ENCODE assay signal across 8 mouse cellular contexts in genomic region chr15:101976641-101977040, GRCm38 (mm10). TPM values are rescaled to one million over a fixed set of nuclear protein-coding genes. Genes with fewer than 3 reads are reported as not detected.
DNase-seq lines count a peak whose midpoint lies in the region; ATAC-seq and TF ChIP-seq lines count a peak whose summit lies in the region.

No protein-coding gene starts in this region.

- WGBS in lung, embryonic 15.5 days: 46% methylated on average over 3 of the region's 3 CpGs
- WGBS in embryonic facial prominence, embryonic 15.5 days: 50% methylated on average over 3 of the region's 3 CpGs

- H3ac ChIP-seq in myocyte (ENCODE audit: control insufficient read depth, insufficient read length): no peak overlapping the region

- peak overlapping the region; percentile 50; the same call in 1 of the 2 replicates for H3K9ac ChIP-seq in lung, embryonic 15.5 days
- H3K9ac ChIP-seq in embryonic facial prominence, embryonic 15.5 days: peak overlapping the region; percentile 23; the same call in 1 of the 2 replicates

- H3K9me3 ChIP-seq in lung, embryonic 15.5 days: no peaks in the 10 kb centered on the region
- no peaks in the 10 kb centered on the region for H3K9me3 ChIP-seq in embryonic facial prominence, embryonic 15.5 days (replicated peaks)

- H3K4me1 ChIP-seq in lung, embryonic 15.5 days: peaks cover 45% of the 10 kb centered on the region
- H3K4me1 ChIP-seq in embryonic facial prominence, embryonic 15.5 days: peaks cover 60% of the 10 kb centered on the region

- H3K4me3 ChIP-seq in lung, embryonic 15.5 days: no peak overlapping the region
- H3K4me3 ChIP-seq in embryonic facial prominence, embryonic 15.5 days (replicated peaks): peak overlapping the region; percentile 36; the same call in 1 of the 2 replicates
- H3K4me3 ChIP-seq in myocyte: peak overlapping the region; percentile 11

- TF ChIP-seq POLR2A in myocyte (IDR thresholded peaks at IDR 0.05; ENCODE audit: insufficient read length, low read depth): no peak

- H3K36me3 ChIP-seq in lung, embryonic 15.5 days: no peaks in the 10 kb centered on the region
- no peaks in the 10 kb centered on the region for H3K36me3 ChIP-seq in embryonic facial prominence, embryonic 15.5 days
- H3K36me3 ChIP-seq in myocyte (ENCODE audit: control insufficient read depth, insufficient read depth): no peaks in the 10 kb centered on the region

- H3K27ac ChIP-seq in lung, embryonic 15.5 days: peak overlapping the region; percentile 87
- H3K27ac ChIP-seq in embryonic facial prominence, embryonic 15.5 days (replicated peaks): peak overlapping the region; percentile 94

- H3K27me3 ChIP-seq in lung, embryonic 15.5 days: no peaks in the 10 kb centered on the region
- no peaks in the 10 kb centered on the region for H3K27me3 ChIP-seq in embryonic facial prominence, embryonic 15.5 days
- H3K27me3 ChIP-seq in myocyte (ENCODE audit: control insufficient read depth, insufficient read depth, insufficient read length): no peaks in the 10 kb centered on the region

- DNase-seq in lung, postnatal 4 days: no peak
- peak; percentile 66 for DNase-seq in kidney, adult 9 months
- DNase-seq in gastrocnemius, postnatal 36 days: no peak
- DNase-seq in gastrocnemius, postnatal 14 days: no peak
- DNase-seq in right cerebral cortex, postnatal 36 days (ENCODE audit: low spot score in 2 of 2): no peak

- intact Hi-C loops in gastrocnemius, postnatal 36 days (cut with DNase I): no loop called here
- intact Hi-C loops in gastrocnemius, postnatal 14 days (cut with DNase I; ENCODE audit: low total_unique reads): no loop called here

- H3K79me2 ChIP-seq in myocyte (ENCODE audit: control insufficient read depth, insufficient read depth): no peaks in the 10 kb centered on the region

- ATAC-seq in lung, embryonic 15.5 days (ENCODE audit: borderline replicate concordance, extremely low read depth, low FRiP score, low TSS enrichment): no peak
- no peak for ATAC-seq in embryonic facial prominence, embryonic 15.5 days (ENCODE audit: insufficient number of reproducible peaks, low FRiP score, low TSS enrichment, low read depth)

- peak overlapping the region; percentile 76 for H3K4me2 ChIP-seq in lung, embryonic 15.5 days
- H3K4me2 ChIP-seq in embryonic facial prominence, embryonic 15.5 days (replicated peaks): peak overlapping the region; percentile 68
- H3K4me2 ChIP-seq in myocyte (ENCODE audit: low read depth): peak overlapping the region; percentile 97

TF ChIP-seq in myocyte, 11 proteins besides CTCF, POLR2A, EP300 and RAD21:
- TF ChIP-seq MYOD1 (IDR thresholded peaks at IDR 0.05; ENCODE audit: control insufficient read depth in 1 of 3, insufficient read length in 2 of 3, low read depth in 2 of 3): no peak
- TF ChIP-seq POLR2AphosphoS2 (IDR thresholded peaks at IDR 0.05; ENCODE audit: insufficient read length, low read depth): no peak
- TF ChIP-seq E2F4 (IDR thresholded peaks at IDR 0.05; ENCODE audit: insufficient read depth): no peak
- no peak for TF ChIP-seq TCF12 (IDR thresholded peaks at IDR 0.05; ENCODE audit: insufficient read depth, poor library complexity, severe bottlenecking)
- TF ChIP-seq TCF3 (IDR thresholded peaks at IDR 0.05; ENCODE audit: insufficient read length, low read depth): no peak
- no peak for TF ChIP-seq SRF (IDR thresholded peaks at IDR 0.05; ENCODE audit: control insufficient read depth, insufficient read length, low read depth)
- no peak for TF ChIP-seq MAX (IDR thresholded peaks at IDR 0.05; ENCODE audit: low read depth)
- no peak for TF ChIP-seq USF1 (IDR thresholded peaks at IDR 0.05; ENCODE audit: low read depth)
- no peak for TF ChIP-seq MYOG (IDR thresholded peaks at IDR 0.05; ENCODE audit: control insufficient read depth in 1 of 3, insufficient read depth in 1 of 3, insufficient read length in 2 of 3, low read depth in 2 of 3)
- no peak for TF ChIP-seq REST (IDR thresholded peaks at IDR 0.05; ENCODE audit: insufficient read depth, insufficient read length)
- TF ChIP-seq CEBPB (IDR thresholded peaks at IDR 0.05; ENCODE audit: insufficient read depth, poor library complexity, severe bottlenecking): no peak

RNA-seq across cellular contexts. Expression of gene Krt78, which starts 22.6 kb away (rescaled TPM):
- polyA plus RNA-seq in lung, embryonic 15.5 days (2015; fragmentation: Nextera tagmentation; extraction: Ambion mirVana): 0.22 TPM in 1 of 2 replicates, not detected in the other
- polyA plus RNA-seq in embryonic facial prominence, embryonic 15.5 days (2015; fragmentation: Nextera tagmentation; extraction: Ambion mirVana): 11.5 and 14.1 TPM in 2 replicates
- polyA plus RNA-seq in myocyte (2012; fragmentation: generic; extraction: Trizol): not detected
- total RNA-seq in gastrocnemius, postnatal 36 days (2021): not detected
- total RNA-seq in gastrocnemius, postnatal 14 days (2021): not detected

RNA-seq across cellular contexts. Expression of gene Krt8, which starts 27.6 kb away (rescaled TPM):
- polyA plus RNA-seq in lung, embryonic 15.5 days (2015; fragmentation: Nextera tagmentation; extraction: Ambion mirVana): 307 and 345 TPM in 2 replicates
- 131 and 181 TPM in 2 replicates for polyA plus RNA-seq in embryonic facial prominence, embryonic 15.5 days (2015; fragmentation: Nextera tagmentation; extraction: Ambion mirVana)
- polyA plus RNA-seq in myocyte (2012; fragmentation: generic; extraction: Trizol): 0.16 TPM
- total RNA-seq in gastrocnemius, postnatal 36 days (2021): 1 to 10 TPM in 1 of 2 experiments, under 1 TPM in 1; 0.30 to 1.0 TPM
- under 1 TPM; 0.49 to 0.92 TPM for total RNA-seq in gastrocnemius, postnatal 14 days (2021)

RNA-seq across cellular contexts. Expression of gene Krt79, which starts 36.5 kb away (rescaled TPM):
- polyA plus RNA-seq in lung, embryonic 15.5 days (2015; fragmentation: Nextera tagmentation; extraction: Ambion mirVana): 0.97 and 1.0 TPM in 2 replicates
- 67.2 and 70.6 TPM in 2 replicates for polyA plus RNA-seq in embryonic facial prominence, embryonic 15.5 days (2015; fragmentation: Nextera tagmentation; extraction: Ambion mirVana)
- polyA plus RNA-seq in myocyte (2012; fragmentation: generic; extraction: Trizol): 0.04 TPM
- total RNA-seq in gastrocnemius, postnatal 36 days (2021): under 1 TPM in 1 of 2 experiments, not detected in 1; 0.13 TPM
- not detected for total RNA-seq in gastrocnemius, postnatal 14 days (2021)

RNA-seq across cellular contexts. Expression of gene Krt18, which starts 51.3 kb away (rescaled TPM):
- polyA plus RNA-seq in lung, embryonic 15.5 days (2015; fragmentation: Nextera tagmentation; extraction: Ambion mirVana): 221 and 264 TPM in 2 replicates
- polyA plus RNA-seq in embryonic facial prominence, embryonic 15.5 days (2015; fragmentation: Nextera tagmentation; extraction: Ambion mirVana): 87.8 and 119 TPM in 2 replicates
- polyA plus RNA-seq in myocyte (2012; fragmentation: generic; extraction: Trizol): not detected
- total RNA-seq in gastrocnemius, postnatal 36 days (2021): 1 to 10 TPM in 1 of 2 experiments, not detected in 1; 1.3 TPM
- 1 to 10 TPM in 1 of 2 experiments, under 1 TPM in 1; 0.42 to 1.6 TPM for total RNA-seq in gastrocnemius, postnatal 14 days (2021)

RNA-seq across cellular contexts. Expression of gene Krt4, which starts 52.1 kb away (rescaled TPM):
- polyA plus RNA-seq in lung, embryonic 15.5 days (2015; fragmentation: Nextera tagmentation; extraction: Ambion mirVana): 13.3 and 18.4 TPM in 2 replicates
- polyA plus RNA-seq in embryonic facial prominence, embryonic 15.5 days (2015; fragmentation: Nextera tagmentation; extraction: Ambion mirVana): 212 and 217 TPM in 2 replicates
- polyA plus RNA-seq in myocyte (2012; fragmentation: generic; extraction: Trizol): not detected
- under 1 TPM in 1 of 2 experiments, not detected in 1; 0.12 TPM for total RNA-seq in gastrocnemius, postnatal 36 days (2021)
- total RNA-seq in gastrocnemius, postnatal 14 days (2021): under 1 TPM in 1 of 2 experiments, not detected in 1; 0.16 TPM

Comparison
In these comparisons a context has a peak if more than half of its experiments do, and no peak if none do; other contexts are left out.
1. RNA of gene Krt78, which starts 22.6 kb away (polyA plus RNA-seq): 11.5 to 14.1 TPM in embryonic facial prominence, embryonic 15.5 days; 0.22 TPM in lung, embryonic 15.5 days and not detected in myocyte (single experiment); every median in the first group is over 10 times any median in the second.
2. RNA of gene Krt8, which starts 27.6 kb away (polyA plus RNA-seq): 307 to 345 TPM in lung, embryonic 15.5 days and 131 to 181 TPM in embryonic facial prominence, embryonic 15.5 days; 0.16 TPM in myocyte (single experiment); every median in the first group is over 100 times any median in the second.
3. RNA of gene Krt79, which starts 36.5 kb away (polyA plus RNA-seq): 67.2 to 70.6 TPM in embryonic facial prominence, embryonic 15.5 days; 0.97 to 1.0 TPM in lung, embryonic 15.5 days and 0.04 TPM in myocyte (single experiment); every median in the first group is over 10 times any median in the second.
4. Peak in every context shown above with its lines, with median percentiles within 50 percentile points of each other: H3K4me2 ChIP-seq.